Mouse (Mus musculus) left cerebral cortex, adult 9 months (tissue): ENCODE results near the gene Ube2ql1.
A peak's percentile ranks its signal among the peaks of the same experiment; 100 is the strongest.

Experiments
- DNase-seq, 2 experiments: peaks; one replicate each; pipeline ENCODE4 v3.0.0; 2022; ENCODE audit warnings: low spot score in 2 of 2

The Ube2ql1 gene

GRCm38 (mm10) chr13:69708236-69708635, 31.5 kb downstream of the Ube2ql1 start:
- peak in 1 of 2 experiments; percentile 40 for DNase-seq

DNA sequence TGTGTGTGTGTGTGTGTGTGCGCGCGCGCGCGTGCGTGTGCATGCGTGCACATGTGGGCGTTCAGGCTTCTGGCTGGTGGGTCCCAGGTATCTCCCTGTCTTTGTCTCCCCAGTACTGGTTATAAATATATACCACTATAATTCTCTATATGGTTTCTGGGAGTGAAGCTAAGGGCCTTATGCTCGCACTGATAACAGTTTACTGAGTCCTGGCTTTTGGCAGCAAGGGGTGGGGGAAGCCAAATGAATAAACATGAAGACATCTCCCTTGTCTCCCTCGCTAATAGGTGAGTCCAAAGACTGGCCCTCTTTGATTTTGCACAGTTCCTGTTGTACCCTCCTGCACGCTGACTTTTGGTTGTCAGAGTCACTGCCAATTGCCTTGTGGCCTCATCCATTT, 32.2 kb downstream of the Ube2ql1 start:
- DNase-seq: no peak

- DNase-seq: no peak
Observed at GRCm38 (mm10) chr13:69706919-69707318, 32.8 kb downstream of the Ube2ql1 start.

GRCm38 (mm10) chr13:69703505-69703904, 36.2 kb downstream of the Ube2ql1 start:
- DNase-seq: no peak

DNA sequence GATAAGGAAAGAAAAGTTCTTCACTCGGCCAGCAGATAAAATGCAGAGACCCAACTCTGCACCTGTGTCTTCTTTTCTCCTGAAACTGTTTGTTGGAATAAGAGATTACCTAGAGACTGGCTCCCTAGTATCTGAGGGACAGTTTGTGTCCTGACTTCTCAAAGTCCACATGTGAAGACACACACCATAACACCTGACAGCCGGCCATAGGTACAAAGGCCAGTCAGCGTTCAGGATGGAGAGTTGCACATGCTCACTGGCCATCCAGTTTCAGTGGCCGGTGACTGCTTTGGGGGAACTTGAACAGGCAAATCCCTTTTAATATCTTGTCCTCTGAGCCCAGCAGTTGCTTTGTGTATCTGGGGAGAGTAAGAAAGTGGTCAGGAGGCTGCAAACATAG, 38.3 kb downstream of the Ube2ql1 start:
- DNase-seq: no peak

DNA sequence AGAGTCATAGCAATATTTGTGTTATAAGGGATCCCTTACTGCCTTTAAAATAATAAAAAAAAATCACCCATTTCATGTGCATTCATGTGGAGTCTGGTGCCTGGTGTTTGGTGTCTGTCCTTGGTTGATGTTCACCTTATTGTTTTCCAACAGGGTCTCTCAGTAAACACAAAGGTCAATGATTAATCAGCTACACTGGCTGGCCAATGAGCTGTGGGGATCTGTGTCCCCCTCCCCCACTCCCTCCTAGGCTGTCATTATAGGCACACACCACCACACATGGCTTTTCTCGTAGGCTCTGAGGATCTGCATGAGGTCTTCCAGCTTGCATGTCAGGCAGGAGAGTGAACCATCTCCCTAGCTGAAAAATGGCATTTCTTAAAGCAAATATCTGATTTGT, 38.9 kb downstream of the Ube2ql1 start:
- DNase-seq: no peak

DNA sequence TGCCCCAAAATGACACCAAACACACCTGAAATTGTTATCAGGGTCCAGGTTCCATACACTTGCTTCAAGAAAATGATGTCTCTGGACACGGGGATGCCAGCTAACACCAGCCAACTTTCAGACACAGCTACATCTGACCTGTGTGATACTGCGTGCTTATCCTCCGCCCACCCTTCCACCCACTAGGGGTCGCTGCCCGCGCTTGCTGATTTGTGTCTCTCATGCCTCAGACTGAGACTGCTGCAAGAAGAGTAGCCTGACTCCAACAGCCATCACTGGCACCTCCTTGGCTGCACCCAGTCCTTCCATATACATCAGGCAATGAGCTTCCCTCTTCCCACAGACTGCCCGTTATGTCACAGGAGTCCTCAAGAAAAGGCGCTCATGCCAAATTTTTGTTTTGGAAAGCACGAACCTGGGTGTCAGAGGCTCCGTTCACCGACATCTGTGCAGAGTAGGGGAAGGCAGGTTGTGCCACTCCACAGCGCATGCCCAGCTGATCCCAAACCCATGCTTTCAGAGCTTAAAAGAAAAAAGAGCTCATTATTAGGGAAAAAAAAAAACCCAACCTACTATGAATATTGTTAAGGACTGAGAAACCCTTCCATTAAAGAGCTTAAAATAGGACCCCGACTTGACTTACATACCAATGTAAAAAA, 43.2 kb downstream of the Ube2ql1 start:
- peak; percentile 38 to 85 for DNase-seq

GRCm38 (mm10) chr13:69691074-69691473, 48.6 kb downstream of the Ube2ql1 start:
- DNase-seq: peak in 1 of 2 experiments; percentile 74

GRCm38 (mm10) chr13:69687023-69687422, 52.7 kb downstream of the Ube2ql1 start:
- DNase-seq: no peak

- no peak for DNase-seq
Observed at GRCm38 (mm10) chr13:69685406-69685818, 54.3 kb downstream of the Ube2ql1 start.

- no peak for DNase-seq
Observed at GRCm38 (mm10) chr13:69673921-69674618, 65.6 kb downstream of the Ube2ql1 start.

GRCm38 (mm10) chr13:69673197-69673920, 66.3 kb downstream of the Ube2ql1 start:
- DNase-seq: no peak

DNA sequence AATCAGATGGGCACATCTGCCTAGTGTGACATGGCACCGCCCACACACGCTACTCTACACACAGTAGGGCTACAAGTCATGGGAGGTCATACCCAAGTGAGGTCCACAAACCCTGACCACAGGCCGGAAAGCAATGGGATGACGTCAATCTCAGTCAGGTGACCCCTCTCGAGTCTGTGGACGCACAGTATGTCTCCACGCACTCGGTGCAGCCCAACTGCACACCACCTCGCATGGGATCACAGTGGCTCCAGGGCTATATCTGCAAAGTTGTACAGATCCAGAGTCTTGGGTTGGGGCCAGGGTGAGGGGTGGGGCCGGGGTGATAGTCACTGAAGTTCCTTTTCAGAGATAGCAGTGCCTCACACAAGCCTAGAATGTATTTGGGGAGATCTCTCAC, 67.1 kb downstream of the Ube2ql1 start:
- DNase-seq: no peak

DNA sequence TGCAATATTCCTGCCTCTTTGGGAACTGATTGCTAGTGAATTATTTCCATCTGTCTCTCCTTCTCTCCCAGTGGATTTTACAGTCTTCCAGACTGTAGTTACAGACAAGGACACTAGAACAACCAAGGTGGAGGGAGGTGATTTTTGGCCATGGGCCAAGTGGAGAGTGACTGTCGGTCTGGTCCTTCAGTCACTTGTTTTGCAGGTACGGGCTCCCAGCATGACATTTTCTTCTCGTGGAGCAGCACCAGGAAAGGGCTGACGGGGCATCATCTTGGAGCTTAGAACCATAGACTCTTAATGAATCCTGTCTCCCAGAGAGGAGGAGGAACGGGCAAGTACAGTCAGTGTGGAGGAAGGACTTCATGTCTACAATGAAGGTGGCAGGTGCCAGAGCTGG, 67.6 kb downstream of the Ube2ql1 start:
- DNase-seq: no peak

GRCm38 (mm10) chr13:69654508-69654907, 85.2 kb downstream of the Ube2ql1 start:
- no peak for DNase-seq
